Mouse (Mus musculus): ENCODE measurements around the gene Inf2.

- TF ChIP-seq CTCF (IDR thresholded peaks at IDR 0.05; ENCODE audit: low read depth) (no peak), EP300 (IDR thresholded peaks at IDR 0.05; ENCODE audit: low read depth) (no peak)
Observed at GRCm38 (mm10) chr12:112643126-112643525, 54.5 kb downstream of the Inf2 start.
